Mouse (Mus musculus) heart, adult 2 months (tissue): ENCODE measurements at regions not wholly inside any gene's neighbourhood (a gene's known extent, or its start where the extent isn't known, plus 50 kb on each side); places are given as distances from the start of the nearest gene placed in this dataset.

Experiments
- CTCF ChIP-seq: fragments of 200-600 bp; IDR thresholded peaks from 2 replicates; pipeline ENCODE4 v1.8.1; 2022; ENCODE audit warnings: antibody characterized with exemption, mild to moderate bottlenecking, moderate library complexity
- EP300 ChIP-seq: fragments of 200-500 bp; IDR thresholded peaks from 2 replicates; pipeline ENCODE4 v1.6.1; 2011; ENCODE audit warnings: low read depth, low read length, control low read depth; ENCODE audit not compliant: insufficient read depth
- POLR2A ChIP-seq: fragments of 200-500 bp; IDR thresholded peaks from 2 replicates; pipeline ENCODE4 v1.6.1; 2011; ENCODE audit warnings: mild to moderate bottlenecking, low read depth, low read length, control low read depth; ENCODE audit not compliant: insufficient read depth

- TF ChIP-seq POLR2A (no peak), CTCF (no peak), EP300 (no peak)
Measured at GRCm38 (mm10) chr17:9932186-9932585, 262.7 kb upstream of the Pabpc6 start.
